In the genomic region with DNA sequence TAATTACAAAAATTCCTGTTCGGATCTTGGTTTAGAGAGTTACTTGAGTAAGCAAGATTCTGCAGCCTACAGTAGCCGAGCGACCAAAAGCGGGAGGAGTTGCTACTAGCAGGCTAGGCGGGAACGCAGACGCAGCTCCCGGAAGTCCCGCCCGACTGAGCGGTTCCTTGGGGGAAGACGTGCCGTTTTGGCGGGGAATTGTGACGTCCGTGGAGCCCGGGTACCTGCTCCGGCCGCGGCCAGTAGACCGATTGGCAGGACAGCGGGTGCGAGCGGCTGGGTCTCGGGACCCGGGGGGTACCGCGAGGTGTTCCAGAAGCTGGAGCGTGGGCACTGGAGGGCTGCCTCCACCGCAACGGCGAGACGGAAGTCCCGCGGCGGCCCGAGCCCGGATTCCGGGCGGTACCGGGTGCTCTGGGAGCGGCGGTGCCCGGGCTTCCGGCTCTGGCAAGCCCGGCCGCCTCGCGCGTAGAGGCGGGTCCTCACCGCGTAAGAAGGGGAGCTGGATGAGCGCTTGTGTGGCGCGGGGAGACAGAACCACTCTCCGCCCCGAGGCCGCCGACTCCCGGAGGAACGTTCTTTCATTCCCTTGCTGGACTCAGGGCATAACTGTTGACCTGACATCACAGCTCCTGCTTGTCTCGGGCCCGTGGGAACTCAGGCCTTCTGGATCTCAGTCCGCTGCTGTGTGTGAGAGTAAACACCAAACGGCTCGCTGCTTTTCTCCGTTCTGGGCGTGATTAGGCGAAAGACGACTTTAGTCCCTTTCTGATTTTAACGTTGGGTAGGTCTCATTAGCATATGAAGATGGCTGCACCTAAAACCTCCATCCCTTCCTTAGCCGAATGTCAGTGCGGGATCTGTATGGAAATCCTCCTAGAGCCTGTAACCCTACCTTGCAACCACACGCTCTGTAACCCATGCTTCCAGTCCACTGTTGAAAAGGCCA, we compare ENCODE assay signal across 1 mouse cellular context.
TF ChIP-seq lines count a peak whose summit lies in the region.

Rnf168 (plus strand) TSS at position 152 of the 949 bp plus-strand sequence.

TF ChIP-seq in CH12.LX, 34 proteins besides CTCF, POLR2A, EP300 and RAD21 (continued from another document):
- TF ChIP-seq MAX (IDR thresholded peaks at IDR 0.05; ENCODE audit: low read length): peak; percentile 84
- TF ChIP-seq ZMIZ1 (IDR thresholded peaks at IDR 0.05; ENCODE audit: low read depth, low read length): peak; percentile 95
- no peak for TF ChIP-seq SMC3 (IDR thresholded peaks at IDR 0.05; ENCODE audit: low read depth, low read length)
- TF ChIP-seq E2F4 (IDR thresholded peaks at IDR 0.05; ENCODE audit: insufficient replicate concordance, low read depth, low read length): peak; percentile 100
- TF ChIP-seq CHD1 (IDR thresholded peaks at IDR 0.05; ENCODE audit: low read depth, low read length): peak; percentile 79; the same call in 1 of the 2 replicates
- peak; percentile 44; the same call in 1 of the 2 replicates for TF ChIP-seq NRF1 (IDR thresholded peaks at IDR 0.05; ENCODE audit: low read depth, low read length)
- TF ChIP-seq JUND (conservative IDR thresholded peaks at IDR 0.05; ENCODE audit: low read depth, low read length): no peak
- no peak for TF ChIP-seq PAX5 (IDR thresholded peaks at IDR 0.05; ENCODE audit: low read length)
- TF ChIP-seq MAZ (IDR thresholded peaks at IDR 0.05; ENCODE audit: low read depth, low read length): peak; percentile 77
- TF ChIP-seq CHD2 (IDR thresholded peaks at IDR 0.05; ENCODE audit: low read length): no peak
- TF ChIP-seq KAT2A (IDR thresholded peaks at IDR 0.05; ENCODE audit: insufficient replicate concordance, low read length): peak; percentile 92
- peak; percentile 72; the same call in 1 of the 2 replicates for TF ChIP-seq MEF2A (IDR thresholded peaks at IDR 0.05; ENCODE audit: borderline replicate concordance, low read depth, low read length)
- TF ChIP-seq JUN (IDR thresholded peaks at IDR 0.05; ENCODE audit: insufficient read depth, low read depth, low read length): no peak
- no peak for TF ChIP-seq ZC3H11A (IDR thresholded peaks at IDR 0.05; ENCODE audit: low read depth, low read length)
- peak; percentile 99 for TF ChIP-seq UBTF (IDR thresholded peaks at IDR 0.05; ENCODE audit: low read depth, low read length)
